Mouse (Mus musculus) liver, adult (tissue): ENCODE data around the gene Ephb2.

Experiments
- GATA4 ChIP-seq: IDR thresholded peaks from 2 replicates; pipeline ENCODE4 v1.6.1; 2014; ENCODE audit warnings: mild to moderate bottlenecking, low read length; ENCODE audit not compliant: insufficient replicate concordance

The Ephb2 gene

GRCm38 (mm10) chr4:136697325-136697724 lies 138.5 kb downstream of the Ephb2 start:
- TF ChIP-seq GATA4: no peak

- no peak for TF ChIP-seq GATA4
Measured at GRCm38 (mm10) chr4:136696381-136696925, 139.3 kb downstream of the Ephb2 start.

- TF ChIP-seq GATA4: no peak
Measured at GRCm38 (mm10) chr4:136695696-136696095, 140.1 kb downstream of the Ephb2 start.

GRCm38 (mm10) chr4:136690034-136690433 lies 145.8 kb downstream of the Ephb2 start:
- no peak for TF ChIP-seq GATA4

- no peak for TF ChIP-seq GATA4
Measured at GRCm38 (mm10) chr4:136688113-136688512, 147.7 kb downstream of the Ephb2 start.

GRCm38 (mm10) chr4:136685431-136685869 lies 150.3 kb downstream of the Ephb2 start:
- TF ChIP-seq GATA4: no peak

GRCm38 (mm10) chr4:136684485-136684884 lies 151.3 kb downstream of the Ephb2 start:
- no peak for TF ChIP-seq GATA4

- TF ChIP-seq GATA4: no peak
Measured at GRCm38 (mm10) chr4:136680641-136681040, 155.1 kb downstream of the Ephb2 start.

GRCm38 (mm10) chr4:136679221-136679620 lies 156.6 kb downstream of the Ephb2 start:
- TF ChIP-seq GATA4: no peak

- TF ChIP-seq GATA4: no peak
Measured at GRCm38 (mm10) chr4:136678480-136678879, 157.3 kb downstream of the Ephb2 start.

GRCm38 (mm10) chr4:136675439-136675838 lies 160.3 kb downstream of the Ephb2 start:
- no peak for TF ChIP-seq GATA4

- no peak for TF ChIP-seq GATA4
Measured at GRCm38 (mm10) chr4:136672335-136673090, 163.3 kb downstream of the Ephb2 start.

- TF ChIP-seq GATA4: no peak
Measured at GRCm38 (mm10) chr4:136667757-136668156, 168.0 kb downstream of the Ephb2 start.

- no peak for TF ChIP-seq GATA4
Measured at GRCm38 (mm10) chr4:136666002-136666401, 169.8 kb downstream of the Ephb2 start.

GRCm38 (mm10) chr4:136665068-136665467 lies 170.7 kb downstream of the Ephb2 start:
- no peak for TF ChIP-seq GATA4

GRCm38 (mm10) chr4:136657914-136658313 lies 177.9 kb downstream of the Ephb2 start:
- no peak for TF ChIP-seq GATA4
